Comparison of ENCODE assay signal across 17 mouse cellular contexts in the genomic region with DNA sequence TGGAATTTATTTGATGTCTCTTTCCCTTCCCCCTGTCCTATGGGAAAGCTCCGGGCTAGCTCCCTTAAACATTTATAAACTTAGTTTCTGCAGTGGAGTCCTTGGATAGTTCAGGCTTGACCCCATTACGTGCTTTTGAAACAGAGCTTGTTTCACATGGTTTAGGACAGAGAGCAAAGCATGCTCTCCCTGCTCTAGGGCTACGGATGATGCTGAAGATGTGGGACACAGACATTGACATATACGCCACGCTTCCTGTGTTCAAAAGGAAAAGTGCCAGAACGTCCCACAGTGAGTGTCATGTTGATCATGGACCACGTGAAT.
DNase-seq lines count a peak whose midpoint lies in the region; ATAC-seq and TF ChIP-seq lines count a peak whose summit lies in the region.
"Had no signal": no experiment of that assay in that cellular context is flagged by ENCODE, and none has a peak within 500 bp of the region (broad histone marks: within the 10 kb centered on the region; RNA-seq: fewer than 3 reads in every experiment).

No protein-coding gene starts in this region.

- H3K4me2 ChIP-seq in hindbrain, embryonic 13.5 days: no peak overlapping the region
- no peak overlapping the region for H3K4me2 ChIP-seq in lung, postnatal 0 days (replicated peaks; ENCODE audit: low read depth, low read length)
- H3K4me2 ChIP-seq in neural tube, embryonic 12.5 days (replicated peaks): 0 out of 2 replicates have a peak overlapping the region, but pooled peaks have one; percentile 2
- H3K4me2 ChIP-seq: embryonic facial prominence, embryonic 12.5 days; liver, embryonic 13.5 days had no signal

- no peak for ATAC-seq in hindbrain, embryonic 13.5 days (ENCODE audit: low FRiP score)
- ATAC-seq in lung, postnatal 0 days: peak; percentile 72
- ATAC-seq in neural tube, embryonic 12.5 days (ENCODE audit: low FRiP score, low read depth): 0 out of 2 replicates have a peak, but pooled peaks have one; percentile 21
- ATAC-seq: activated CD4-positive, CD25-positive, alpha-beta regulatory T cell, adult 4 months; intestine, embryonic 16.5 days; midbrain, embryonic 16.5 days had no signal

- H3K9ac ChIP-seq in hindbrain, embryonic 13.5 days: no peak overlapping the region
- no peak overlapping the region for H3K9ac ChIP-seq in lung, postnatal 0 days (replicated peaks; ENCODE audit: low read depth)
- H3K9ac ChIP-seq in neural tube, embryonic 12.5 days: no peak overlapping the region
- H3K9ac ChIP-seq: embryonic facial prominence, embryonic 12.5 days; liver, embryonic 13.5 days had no signal

- H3K27ac ChIP-seq in hindbrain, embryonic 10.5 days: peak overlapping the region; percentile 3; the same call in 1 of the 2 replicates
- H3K27ac ChIP-seq in hindbrain, embryonic 13.5 days: no peak overlapping the region
- H3K27ac ChIP-seq in lung, postnatal 0 days (ENCODE audit: low read length): peak overlapping the region; percentile 78
- H3K27ac ChIP-seq in limb, embryonic 10.5 days: peak overlapping the region; percentile 86
- no peak overlapping the region for H3K27ac ChIP-seq in neural tube, embryonic 12.5 days
- H3K27ac ChIP-seq: embryonic facial prominence, embryonic 12.5 days; liver, embryonic 13.5 days had no signal

- 53% methylated on average over 7 of the region's 7 CpGs for WGBS in hindbrain, embryonic 10.5 days
- WGBS in hindbrain, embryonic 13.5 days: 60% methylated on average over 7 of the region's 7 CpGs
- 40% methylated on average over 7 of the region's 7 CpGs for whole genome bisulfite sequencing in lung, postnatal 0 days
- WGBS in lung, adult 2 months: 43% methylated on average over 7 of the region's 7 CpGs
- 30% methylated on average over 7 of the region's 7 CpGs for WGBS in limb, embryonic 10.5 days
- WGBS in neural tube, embryonic 12.5 days: 31% methylated on average over 7 of the region's 7 CpGs

- H3K9me3 ChIP-seq in hindbrain, embryonic 10.5 days: no peaks in the 10 kb centered on the region
- H3K9me3 ChIP-seq in hindbrain, embryonic 13.5 days: no peaks in the 10 kb centered on the region
- no peaks in the 10 kb centered on the region for H3K9me3 ChIP-seq in lung, postnatal 0 days (ENCODE audit: low read length)
- no peaks in the 10 kb centered on the region for H3K9me3 ChIP-seq in limb, embryonic 10.5 days (replicated peaks)
- no peaks in the 10 kb centered on the region for H3K9me3 ChIP-seq in neural tube, embryonic 12.5 days
- H3K9me3 ChIP-seq: embryonic facial prominence, embryonic 12.5 days had no signal

- H3K4me3 ChIP-seq in hindbrain, embryonic 10.5 days: no peak overlapping the region
- no peak overlapping the region for H3K4me3 ChIP-seq in hindbrain, embryonic 13.5 days
- no peak overlapping the region for H3K4me3 ChIP-seq in lung, postnatal 0 days (ENCODE audit: low read depth, low read length)
- no peak overlapping the region for H3K4me3 ChIP-seq in lung, adult 2 months (replicated peaks; ENCODE audit: extremely low read depth, low read depth, low read length)
- H3K4me3 ChIP-seq in limb, embryonic 10.5 days: peak overlapping the region; percentile 26
- H3K4me3 ChIP-seq in neural tube, embryonic 12.5 days: no peak overlapping the region
- H3K4me3 ChIP-seq: embryonic facial prominence, embryonic 12.5 days; liver, embryonic 13.5 days; megakaryocyte, embryonic 14.5 days had no signal

- TF ChIP-seq POLR2A in lung, adult 2 months (IDR thresholded peaks at IDR 0.05; ENCODE audit: borderline replicate concordance, extremely low read depth, low read depth, low read length): no peak

- TF ChIP-seq EP300 in lung, postnatal 0 days (IDR thresholded peaks at IDR 0.05): no peak

- TF ChIP-seq CTCF in lung, postnatal 0 days (IDR thresholded peaks at IDR 0.05): no peak
- no peak for TF ChIP-seq CTCF in lung, adult 2 months (IDR thresholded peaks at IDR 0.05; ENCODE audit: insufficient read depth, low read length)

- DNase-seq in hindbrain, embryonic 10.5 days (ENCODE audit: low spot score): no peak
- DNase-seq in lung, postnatal 0 days (ENCODE audit: low spot score): no peak
- no peak for DNase-seq in lung, adult 2 months
- no peak for DNase-seq in limb, embryonic 10.5 days (ENCODE audit: low spot score)
- DNase-seq in cerebellum, postnatal 36 days: no peak
- no peak for DNase-seq in spleen, adult 18-20 months
- DNase-seq: cerebellum, postnatal 14 days; liver, embryonic 13.5 days; right cerebral cortex, adult 18-20 months; thymus, adult 18-20 months had no signal

- H3K27me3 ChIP-seq in hindbrain, embryonic 10.5 days (ENCODE audit: insufficient read depth, poor library complexity, severe bottlenecking): no peaks in the 10 kb centered on the region
- H3K27me3 ChIP-seq in hindbrain, embryonic 13.5 days: no peaks in the 10 kb centered on the region
- no peaks in the 10 kb centered on the region for H3K27me3 ChIP-seq in lung, postnatal 0 days (replicated peaks; ENCODE audit: insufficient read depth, low read length)
- H3K27me3 ChIP-seq in limb, embryonic 10.5 days (ENCODE audit: low read depth, poor library complexity, severe bottlenecking): no peaks in the 10 kb centered on the region
- H3K27me3 ChIP-seq in neural tube, embryonic 12.5 days (replicated peaks): no peaks in the 10 kb centered on the region
- H3K27me3 ChIP-seq: embryonic facial prominence, embryonic 12.5 days; liver, embryonic 13.5 days; megakaryocyte, embryonic 14.5 days had no signal

- H3K36me3 ChIP-seq in hindbrain, embryonic 10.5 days: no peaks in the 10 kb centered on the region
- no peaks in the 10 kb centered on the region for H3K36me3 ChIP-seq in hindbrain, embryonic 13.5 days
- no peaks in the 10 kb centered on the region for H3K36me3 ChIP-seq in lung, postnatal 0 days (ENCODE audit: insufficient read depth, low read length)
- no peaks in the 10 kb centered on the region for H3K36me3 ChIP-seq in limb, embryonic 10.5 days
- H3K36me3 ChIP-seq in neural tube, embryonic 12.5 days: no peaks in the 10 kb centered on the region
- H3K36me3 ChIP-seq: embryonic facial prominence, embryonic 12.5 days; liver, embryonic 13.5 days had no signal

- H3K4me1 ChIP-seq in hindbrain, embryonic 10.5 days (replicated peaks): peaks cover 14% of the 10 kb centered on the region
- H3K4me1 ChIP-seq in hindbrain, embryonic 13.5 days (replicated peaks): no peaks in the 10 kb centered on the region
- H3K4me1 ChIP-seq in lung, postnatal 0 days (ENCODE audit: insufficient read depth, low read depth, low read length): no peaks in the 10 kb centered on the region
- no peaks in the 10 kb centered on the region; the same call in 1 of the 2 replicates for H3K4me1 ChIP-seq in lung, adult 2 months (ENCODE audit: control insufficient read depth, insufficient read depth, low read length)
- H3K4me1 ChIP-seq in limb, embryonic 10.5 days: peaks cover 32% of the 10 kb centered on the region
- H3K4me1 ChIP-seq in neural tube, embryonic 12.5 days: peaks cover 6% of the 10 kb centered on the region; the same call in 1 of the 2 replicates
- H3K4me1 ChIP-seq: liver, embryonic 13.5 days; megakaryocyte, embryonic 14.5 days had no signal

Comparison
In these comparisons a context has a peak if more than half of its experiments do, and no peak if none do; other contexts are left out.
1. H3K27ac ChIP-seq: peak in hindbrain, embryonic 10.5 days (single experiment), lung, postnatal 0 days (single experiment) and limb, embryonic 10.5 days (single experiment); none in hindbrain, embryonic 13.5 days (single experiment) and neural tube, embryonic 12.5 days (single experiment).